Mouse (Mus musculus) testis, adult 10 weeks (tissue): Measurements from ENCODE around the gene Tex45. TPM values are rescaled to one million over a fixed set of nuclear protein-coding genes. Genes with fewer than 3 reads are reported as not detected.

Experiments
- polyA plus RNA-seq: library from polyadenylated mRNA; stranded (reverse); fragments of 350-450 nt; fragmentation: Illumina TruSeq; extraction: RNeasy Lipid Tissue Mini Kit (QIAGEN cat#74804); gene quantifications from one replicate; pipeline ENCODE4 v1.2.3, GENCODE M21; 2014; ENCODE audit warnings: low read depth, low replicate concordance

Tex45 gene
- polyA plus RNA-seq, result 29.3 TPM

GRCm38 (mm10) chr8:3470562-3470961, at the start of gene Tex45:
Gene Tex45 (plus strand): TSS chr8:3470862.

GRCm38 (mm10) chr8:3467006-3467885, 3.4 kb upstream of the Tex45 start, which contains the start of gene Pex11g:
Gene Pex11g (minus strand): TSS chr8:3467680.

GRCm38 (mm10) chr8:3492901-3493844, 22.5 kb downstream of the Tex45 start, which contains the start of gene Zfp358:
Gene Zfp358 (plus strand): TSS chr8:3493138.

GRCm38 (mm10) chr8:3500235-3501090, 29.8 kb downstream of the Tex45 start, which contains the start of gene Mcoln1:
Gene Mcoln1 (plus strand): TSS chr8:3500457.

GRCm38 (mm10) chr8:3515260-3515671, 44.6 kb downstream of the Tex45 start, which contains the start of gene Pnpla6:
Gene Pnpla6 (plus strand): TSS chr8:3515384.

Other genes with a start within 250 kb of the Tex45 start
- 7.8 TPM for gene Insr, start 191.2 kb upstream of the Tex45 start, polyA plus RNA-seq
- gene A430078G23Rik, start 117.4 kb upstream of the Tex45 start, polyA plus RNA-seq, result not detected
- gene Arhgef18, start 77.9 kb upstream of the Tex45 start, polyA plus RNA-seq, result 3.2 TPM
- 3.4 TPM for gene Pex11g, start 3.2 kb upstream of the Tex45 start, polyA plus RNA-seq
- 0.27 TPM for gene Zfp358, start 22.3 kb downstream of the Tex45 start, polyA plus RNA-seq
- 6.4 TPM for gene Mcoln1, start 29.6 kb downstream of the Tex45 start, polyA plus RNA-seq
- 1.8 TPM for gene Pnpla6, start 44.5 kb downstream of the Tex45 start, polyA plus RNA-seq
- not detected for gene C330021F23Rik, start 97.1 kb downstream of the Tex45 start, polyA plus RNA-seq
- gene Camsap3, start 116.4 kb downstream of the Tex45 start, polyA plus RNA-seq, result 2.1 TPM
- gene Xab2, start 150.5 kb downstream of the Tex45 start, polyA plus RNA-seq, result 1.1 TPM
- gene Pet100, start 150.7 kb downstream of the Tex45 start, polyA plus RNA-seq, result 37.0 TPM
- gene Pcp2, start 154.7 kb downstream of the Tex45 start, polyA plus RNA-seq, result not detected
- 20.9 TPM for gene Stxbp2, start 160.1 kb downstream of the Tex45 start, polyA plus RNA-seq
- gene Retn, start 184.9 kb downstream of the Tex45 start, polyA plus RNA-seq, result 1.1 TPM
- not detected for gene Mcemp1, start 194.9 kb downstream of the Tex45 start, polyA plus RNA-seq
- gene Fcor, start 201.5 kb downstream of the Tex45 start, polyA plus RNA-seq, result not detected
- gene Trappc5, start 205.4 kb downstream of the Tex45 start, polyA plus RNA-seq, result 3.2 TPM
- gene Fcer2a, start 223.3 kb downstream of the Tex45 start, polyA plus RNA-seq, result 0.27 TPM
- 10.7 TPM for gene Clec4g, start 249.8 kb downstream of the Tex45 start, polyA plus RNA-seq